Mouse (Mus musculus): ENCODE data around the gene Olfr694. TPM values are rescaled to one million over a fixed set of nuclear protein-coding genes. Genes with fewer than 3 reads are reported as not detected.
"Not testable (repeated sequence)": the region's sequence is repeated elsewhere in the genome, so short reads cannot be mapped to it uniquely, and the experiment has no call there.

Gene Olfr694
- polyA plus RNA-seq (2015; fragmentation: Nextera tagmentation; extraction: Ambion mirVana), result not detected in 2 replicates

- Histone ChIP-seq H3K9me3 (no peaks in the 10 kb centered on the region), H3K4me1 (no peaks in the 10 kb centered on the region), H3K36me3 (no peaks in the 10 kb centered on the region), H3K27ac (no peak within 1 kb of the TSS), H3K9ac (no peak within 1 kb of the TSS), H3K27me3 (no peaks in the 10 kb centered on the region), H3K4me2 (no peak within 1 kb of the TSS), H3K4me3 (no peak within 1 kb of the TSS)
- 89% methylated on average over 1 of the region's 1 CpGs for WGBS
- no peak for ATAC-seq (ENCODE audit: borderline replicate concordance, extremely low read depth, low FRiP score, low TSS enrichment)
Measured at GRCm38 (mm10) chr7:106691714-106692113, at the start of gene Olfr694. Gene Olfr694 (minus strand): TSS chr7:106691814.

DNA sequence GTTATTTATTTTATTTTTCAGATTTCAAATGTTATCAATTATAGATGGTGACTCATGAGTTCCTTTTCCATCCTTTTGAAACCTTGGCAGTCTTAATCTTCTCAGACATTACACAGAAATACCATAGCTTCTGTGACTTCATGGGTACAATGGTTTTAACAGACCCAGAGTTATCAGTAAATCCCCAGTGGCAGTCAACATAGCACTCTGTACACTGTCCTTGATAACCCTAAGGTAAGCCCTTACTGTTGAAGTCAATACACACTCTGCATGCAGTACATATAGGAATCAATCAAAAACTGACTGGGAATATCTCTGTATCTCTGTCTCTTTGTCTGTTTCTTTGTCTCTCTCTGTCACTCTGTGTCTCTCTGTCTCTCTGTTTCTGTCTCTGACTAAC, 45.4 kb upstream of the Olfr694 start:
- Histone ChIP-seq H3K27ac (no peak overlapping the region), H3K4me3 (no peak overlapping the region), H3K4me1 (no peaks in the 10 kb centered on the region), H3K9me3 (no peaks in the 10 kb centered on the region), H3K9ac (no peak overlapping the region), H3K36me3 (no peaks in the 10 kb centered on the region), H3K27me3 (no peaks in the 10 kb centered on the region), H3K4me2 (no peak overlapping the region)
- no peak for ATAC-seq (ENCODE audit: borderline replicate concordance, extremely low read depth, low FRiP score, low TSS enrichment)

GRCm38 (mm10) chr7:106733717-106734116, 42.1 kb upstream of the Olfr694 start:
- Histone ChIP-seq H3K27me3 (no peaks in the 10 kb centered on the region), H3K4me1 (no peaks in the 10 kb centered on the region), H3K4me3 (no peak overlapping the region), H3K9ac (no peak overlapping the region), H3K9me3 (no peaks in the 10 kb centered on the region), H3K36me3 (no peaks in the 10 kb centered on the region), H3K27ac (no peak overlapping the region), H3K4me2 (no peak overlapping the region)
- no peak for ATAC-seq (ENCODE audit: borderline replicate concordance, extremely low read depth, low FRiP score, low TSS enrichment)
- WGBS, result 53% methylated on average over 2 of the region's 2 CpGs

GRCm38 (mm10) chr7:106725654-106726053, 34.0 kb upstream of the Olfr694 start:
- H3K36me3 ChIP-seq; ATAC-seq (ENCODE audit: borderline replicate concordance, extremely low read depth, low FRiP score, low TSS enrichment); H3K4me1 ChIP-seq; H3K9me3 ChIP-seq; H3K27ac ChIP-seq; H3K9ac ChIP-seq; H3K27me3 ChIP-seq; H3K4me3 ChIP-seq; H3K4me2 ChIP-seq: not testable (repeated sequence)
- WGBS, result 80% methylated on average over 2 of the region's 2 CpGs

DNA sequence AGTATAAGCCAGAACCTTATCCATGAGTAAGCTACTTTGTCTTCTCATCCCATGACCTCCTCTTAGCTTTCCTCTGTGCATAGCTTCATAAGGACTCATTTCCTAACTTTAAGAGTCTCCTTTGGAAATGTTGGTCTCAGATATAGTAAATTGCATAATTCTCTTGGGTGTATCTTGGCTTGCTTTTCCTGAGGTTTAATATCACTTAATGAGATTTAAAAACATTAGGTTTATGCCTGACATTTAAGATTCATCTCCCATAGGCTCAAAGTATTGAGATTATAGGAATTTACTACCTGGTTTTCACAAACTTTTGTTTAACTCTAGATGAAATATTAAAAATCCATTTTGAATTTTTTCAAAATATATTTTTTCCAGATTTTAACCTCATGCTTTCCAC, 24.7 kb upstream of the Olfr694 start, which contains the start of gene Olfr695:
TSS of gene Olfr695 (minus strand) at position 101 of the 400 bp plus-strand sequence.
- no peaks in the 10 kb centered on the region for H3K4me1 ChIP-seq

DNA sequence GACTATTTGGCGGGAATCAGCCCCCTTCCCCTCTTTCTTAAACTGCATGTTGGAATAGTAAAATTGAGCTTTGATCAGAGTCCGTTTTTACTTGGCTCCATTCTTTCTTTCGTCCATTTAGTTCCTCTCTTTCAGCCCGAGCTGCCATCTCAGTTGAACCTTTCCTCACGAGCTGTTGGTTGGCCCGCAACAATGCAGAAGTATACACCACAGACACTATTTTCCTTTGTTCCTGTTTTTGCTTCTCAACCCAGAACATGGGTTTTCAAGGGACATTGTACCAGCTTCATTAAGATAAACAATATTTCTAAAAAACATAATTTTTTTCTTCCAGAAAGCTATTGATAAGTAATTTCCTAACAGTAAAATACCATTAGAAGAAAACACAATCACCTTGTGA, 19.8 kb upstream of the Olfr694 start:
- no peaks in the 10 kb centered on the region for H3K9me3 ChIP-seq
- H3K4me1 ChIP-seq, result no peaks in the 10 kb centered on the region
- 81% methylated on average over 6 of the region's 6 CpGs for WGBS
- no peak overlapping the region for H3K4me3 ChIP-seq
- no peak for ATAC-seq (ENCODE audit: borderline replicate concordance, extremely low read depth, low FRiP score, low TSS enrichment)
- no peaks in the 10 kb centered on the region for H3K36me3 ChIP-seq
- no peak overlapping the region for H3K27ac ChIP-seq
- no peak overlapping the region for H3K4me2 ChIP-seq
- H3K27me3 ChIP-seq, result no peaks in the 10 kb centered on the region
- H3K9ac ChIP-seq, result no peak overlapping the region

More for the DNA sequence above, 24.7 kb upstream of the Olfr694 start, which contains the start of gene Olfr695:
- Histone ChIP-seq H3K4me3 (no peak within 1 kb of the TSS), H3K9me3 (no peaks in the 10 kb centered on the region), H3K27me3 (no peaks in the 10 kb centered on the region), H3K9ac (no peak within 1 kb of the TSS), H3K4me2 (no peak within 1 kb of the TSS), H3K36me3 (no peaks in the 10 kb centered on the region), H3K27ac (no peak within 1 kb of the TSS)
- no peak for ATAC-seq (ENCODE audit: borderline replicate concordance, extremely low read depth, low FRiP score, low TSS enrichment)

GRCm38 (mm10) chr7:106707705-106708104, 16.1 kb upstream of the Olfr694 start:
- H3K9me3 ChIP-seq; H3K4me3 ChIP-seq; ATAC-seq (ENCODE audit: borderline replicate concordance, extremely low read depth, low FRiP score, low TSS enrichment); H3K27me3 ChIP-seq; H3K27ac ChIP-seq; H3K36me3 ChIP-seq; H3K4me2 ChIP-seq; H3K4me1 ChIP-seq; H3K9ac ChIP-seq: not testable (repeated sequence)
- 90% methylated on average over 10 of the region's 10 CpGs for WGBS

DNA sequence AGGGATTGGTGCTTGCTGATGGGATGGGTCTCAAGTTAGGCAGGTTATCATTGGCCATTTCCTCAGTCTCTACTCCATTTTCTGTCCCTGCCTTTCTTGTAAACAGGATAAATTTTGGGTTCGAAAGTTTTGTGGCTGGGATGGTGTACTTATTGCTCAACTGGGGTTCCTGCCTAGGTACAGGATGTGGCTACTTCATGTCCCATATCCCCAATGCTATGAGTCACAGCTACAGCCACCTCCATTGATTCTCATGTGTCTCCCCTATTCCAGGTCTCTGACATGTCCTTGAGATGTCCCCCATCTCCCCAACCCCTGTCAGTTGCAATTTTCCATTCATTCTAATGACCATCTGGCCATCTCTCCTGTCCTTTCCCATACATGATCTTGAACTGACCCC, 5.3 kb upstream of the Olfr694 start:
- no peak overlapping the region for H3K9ac ChIP-seq
- no peak overlapping the region for H3K4me3 ChIP-seq
- ATAC-seq (ENCODE audit: borderline replicate concordance, extremely low read depth, low FRiP score, low TSS enrichment), result no peak
- H3K9me3 ChIP-seq, result no peaks in the 10 kb centered on the region
- H3K4me1 ChIP-seq, result no peaks in the 10 kb centered on the region
- no peaks in the 10 kb centered on the region for H3K27me3 ChIP-seq
- 52% methylated on average over 1 of the region's 1 CpGs for WGBS
- no peak overlapping the region for H3K4me2 ChIP-seq
- no peak overlapping the region for H3K27ac ChIP-seq
- no peaks in the 10 kb centered on the region for H3K36me3 ChIP-seq

DNA sequence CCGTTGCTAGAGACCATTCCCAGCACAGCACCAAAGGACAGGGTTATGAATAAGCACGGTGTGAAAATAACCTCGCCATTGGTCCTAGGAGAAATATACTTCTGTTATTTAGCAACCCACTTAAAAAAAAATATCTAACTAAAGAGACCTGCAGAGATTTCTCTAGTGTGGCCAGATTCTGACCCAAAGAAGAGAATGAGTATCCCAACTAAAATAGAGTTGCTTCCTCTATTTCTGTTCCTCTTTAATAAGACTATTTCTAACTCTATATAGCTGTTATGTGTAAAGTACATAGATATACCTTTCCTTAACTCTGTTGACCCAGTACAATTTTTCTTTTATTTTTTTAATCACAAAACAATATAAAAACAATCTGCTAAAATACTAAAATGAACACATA, 1.4 kb upstream of the Olfr694 start:
- no peak for ATAC-seq (ENCODE audit: borderline replicate concordance, extremely low read depth, low FRiP score, low TSS enrichment)
- WGBS, result 80% methylated on average over 3 of the region's 3 CpGs

GRCm38 (mm10) chr7:106685382-106685781, 6.2 kb downstream of the Olfr694 start:
- Histone ChIP-seq H3K27ac (no peak overlapping the region), H3K9me3 (no peaks in the 10 kb centered on the region), H3K9ac (no peak overlapping the region), H3K4me3 (no peak overlapping the region), H3K4me2 (no peak overlapping the region), H3K4me1 (no peaks in the 10 kb centered on the region), H3K27me3 (no peaks in the 10 kb centered on the region), H3K36me3 (no peaks in the 10 kb centered on the region)
- ATAC-seq (ENCODE audit: borderline replicate concordance, extremely low read depth, low FRiP score, low TSS enrichment), result no peak
- 78% methylated on average over 2 of the region's 2 CpGs for WGBS

More for the DNA sequence above, 1.4 kb upstream of the Olfr694 start:
- no peaks in the 10 kb centered on the region for H3K4me1 ChIP-seq
- no peaks in the 10 kb centered on the region for H3K36me3 ChIP-seq
- H3K27ac ChIP-seq, result no peak overlapping the region
- no peaks in the 10 kb centered on the region for H3K27me3 ChIP-seq
- H3K4me2 ChIP-seq, result no peak overlapping the region
- H3K9me3 ChIP-seq, result no peaks in the 10 kb centered on the region
- no peak overlapping the region for H3K9ac ChIP-seq
- H3K4me3 ChIP-seq, result no peak overlapping the region

DNA sequence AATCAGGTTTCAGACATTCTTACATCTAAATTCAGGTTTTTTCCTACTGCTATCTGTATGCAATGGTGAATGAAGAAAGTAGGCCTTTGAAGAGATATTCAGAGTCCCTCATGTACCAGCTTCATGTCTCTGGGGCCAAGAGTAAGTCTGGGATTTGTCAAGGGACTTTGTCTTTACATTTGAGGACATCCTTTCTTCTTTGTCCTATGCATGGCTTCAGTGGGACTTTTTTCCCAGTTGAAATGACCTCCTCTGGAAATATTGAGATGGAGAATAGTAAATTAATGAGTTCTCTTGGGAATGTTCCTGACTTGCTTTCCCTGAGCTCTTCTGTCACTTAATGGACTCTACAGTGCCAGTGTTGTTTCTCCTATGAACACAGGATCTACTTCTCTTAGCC, 11.1 kb downstream of the Olfr694 start, which contains the start of gene Olfr693:
TSS of gene Olfr693 (minus strand) at position 101 of the 400 bp plus-strand sequence.
- H3K9ac ChIP-seq, result no peak within 1 kb of the TSS
- no peak within 1 kb of the TSS for H3K27ac ChIP-seq
- no peak for ATAC-seq (ENCODE audit: borderline replicate concordance, extremely low read depth, low FRiP score, low TSS enrichment)
- H3K4me2 ChIP-seq, result no peak within 1 kb of the TSS
- no peaks in the 10 kb centered on the region for H3K36me3 ChIP-seq
- H3K4me1 ChIP-seq, result no peaks in the 10 kb centered on the region
- no peaks in the 10 kb centered on the region for H3K9me3 ChIP-seq
- H3K27me3 ChIP-seq, result no peaks in the 10 kb centered on the region
- no peak within 1 kb of the TSS for H3K4me3 ChIP-seq

GRCm38 (mm10) chr7:106652344-106652652, 39.3 kb downstream of the Olfr694 start:
- H3K27me3 ChIP-seq, result no peaks in the 10 kb centered on the region
- H3K4me2 ChIP-seq, result no peak overlapping the region
- no peaks in the 10 kb centered on the region for H3K4me1 ChIP-seq
- H3K9me3 ChIP-seq, result no peaks in the 10 kb centered on the region; the same call in 1 of the 2 replicates
- no peak overlapping the region for H3K9ac ChIP-seq
- ATAC-seq (ENCODE audit: borderline replicate concordance, extremely low read depth, low FRiP score, low TSS enrichment), result no peak
- no peaks in the 10 kb centered on the region for H3K36me3 ChIP-seq
- no peak overlapping the region for H3K27ac ChIP-seq
- H3K4me3 ChIP-seq, result no peak overlapping the region

- Histone ChIP-seq H3K4me1 (no peaks in the 10 kb centered on the region), H3K9ac (no peak overlapping the region), H3K27me3 (no peaks in the 10 kb centered on the region), H3K9me3 (no peaks in the 10 kb centered on the region; the same call in 1 of the 2 replicates), H3K4me2 (no peak overlapping the region), H3K27ac (no peak overlapping the region), H3K36me3 (no peaks in the 10 kb centered on the region), H3K4me3 (no peak overlapping the region)
- ATAC-seq (ENCODE audit: borderline replicate concordance, extremely low read depth, low FRiP score, low TSS enrichment), result no peak
Measured at GRCm38 (mm10) chr7:106651555-106652343, 39.9 kb downstream of the Olfr694 start.

Data from lung, embryonic 15.5 days (tissue).